Mouse (Mus musculus): ENCODE measurements around the gene Slamf8. TPM values are rescaled to one million over a fixed set of nuclear protein-coding genes. Genes with fewer than 3 reads are reported as not detected.
A peak's percentile ranks its signal among the peaks of the same experiment; 100 is the strongest.

The Slamf8 gene
- polyA plus RNA-seq, 1 experiment from 2014 or later: not detected

GRCm38 (mm10) chr1:172550551-172550951 is 39.8 kb downstream of the Slamf8 start:
- DNase-seq (ENCODE audit: low spot score) (peak; percentile 57), ATAC-seq (ENCODE audit: low FRiP score) (peak; percentile 83)
- Histone ChIP-seq H3K9me3 (ENCODE audit: control insufficient read depth, low read length) (no peaks in the 10 kb centered on the region), H3K4me1 (replicated peaks; ENCODE audit: control insufficient read depth, insufficient read depth, low read length) (peaks cover 23% of the 10 kb centered on the region), H3K4me3 (replicated peaks; ENCODE audit: low read length) (peak overlapping the region; percentile 40), H3K4me2 (replicated peaks) (peak overlapping the region; percentile 62), H3K27ac (peak overlapping the region; percentile 49; the same call in 1 of the 2 replicates), H3K9ac (peak overlapping the region; percentile 63), H3K27me3 (ENCODE audit: control insufficient read depth, insufficient read depth, low read length) (no peaks in the 10 kb centered on the region; the same call in 1 of the 2 replicates), H3K36me3 (replicated peaks; ENCODE audit: control insufficient read depth, insufficient read depth) (no peaks in the 10 kb centered on the region)
- WGBS: 1% methylated on average over 8 of the region's 8 CpGs

DNA sequence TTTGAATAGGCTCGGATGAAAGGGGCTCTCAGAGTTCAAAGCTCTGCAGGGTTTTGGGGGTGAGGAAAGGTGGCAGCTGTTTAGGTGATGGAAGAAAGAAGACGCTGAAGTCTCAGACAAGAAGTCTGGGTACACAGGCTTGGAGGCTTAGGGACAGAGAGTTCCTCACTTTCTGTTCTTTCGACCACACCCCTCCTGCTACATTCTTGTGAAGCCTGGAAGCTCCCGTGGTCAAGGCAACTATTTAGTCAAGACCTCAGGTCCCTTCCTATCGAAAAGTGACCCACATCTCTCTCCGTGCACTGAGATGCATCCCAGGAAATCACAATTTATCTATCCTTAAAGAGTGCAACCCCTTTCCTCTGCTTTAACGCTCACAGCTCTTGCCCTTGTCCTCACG is 40.7 kb downstream of the Slamf8 start:
- H3K4me3 ChIP-seq (replicated peaks; ENCODE audit: low read length): peak overlapping the region; percentile 40
- H3K27ac ChIP-seq: no peak overlapping the region
- H3K9me3 ChIP-seq (ENCODE audit: control insufficient read depth, low read length): no peaks in the 10 kb centered on the region
- H3K36me3 ChIP-seq (replicated peaks; ENCODE audit: control insufficient read depth, insufficient read depth): no peaks in the 10 kb centered on the region
- WGBS: 3% methylated on average over 8 of the region's 8 CpGs
- peaks cover 23% of the 10 kb centered on the region for H3K4me1 ChIP-seq (replicated peaks; ENCODE audit: control insufficient read depth, insufficient read depth, low read length)
- H3K9ac ChIP-seq: peak overlapping the region; percentile 63
- no peak for DNase-seq (ENCODE audit: low spot score)
- H3K27me3 ChIP-seq (ENCODE audit: control insufficient read depth, insufficient read depth, low read length): no peaks in the 10 kb centered on the region; the same call in 1 of the 2 replicates
- peak overlapping the region; percentile 62 for H3K4me2 ChIP-seq (replicated peaks)
- no peak for ATAC-seq (ENCODE audit: low FRiP score)

GRCm38 (mm10) chr1:172549314-172549713 is 41.1 kb downstream of the Slamf8 start:
- peak overlapping the region; percentile 62 for H3K4me2 ChIP-seq (replicated peaks)
- DNase-seq (ENCODE audit: low spot score) (no peak), ATAC-seq (ENCODE audit: low FRiP score) (no peak)
- H3K9me3 ChIP-seq (ENCODE audit: control insufficient read depth, low read length): no peaks in the 10 kb centered on the region
- H3K27me3 ChIP-seq (ENCODE audit: control insufficient read depth, insufficient read depth, low read length): no peaks in the 10 kb centered on the region; the same call in 1 of the 2 replicates
- H3K36me3 ChIP-seq (replicated peaks; ENCODE audit: control insufficient read depth, insufficient read depth): no peaks in the 10 kb centered on the region
- no peak overlapping the region for H3K9ac ChIP-seq
- H3K4me1 ChIP-seq (replicated peaks; ENCODE audit: control insufficient read depth, insufficient read depth, low read length): peaks cover 23% of the 10 kb centered on the region
- 14% methylated on average over 2 of the region's 2 CpGs for WGBS
- H3K27ac ChIP-seq: no peak overlapping the region
- no peak overlapping the region for H3K4me3 ChIP-seq (replicated peaks; ENCODE audit: low read length)

DNA sequence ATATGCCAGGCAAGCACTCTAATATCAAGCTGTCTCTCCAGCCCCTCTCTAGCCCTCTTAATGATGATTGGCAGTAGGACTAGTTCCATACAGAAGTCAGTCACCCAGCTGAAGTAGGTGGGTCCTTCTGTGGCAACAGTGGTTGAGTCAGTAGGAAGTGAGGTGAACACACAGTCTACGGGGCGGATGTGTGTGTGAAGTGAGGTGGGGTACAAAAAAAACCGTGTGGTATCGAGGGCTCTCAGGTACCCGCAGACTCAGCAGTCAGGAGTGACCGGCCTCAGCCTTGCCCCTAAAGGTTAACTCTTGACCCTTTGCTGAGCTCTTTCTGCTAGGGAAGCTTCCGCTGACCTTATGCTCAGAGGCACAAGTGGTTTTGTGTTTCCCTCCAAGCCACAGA is 41.9 kb downstream of the Slamf8 start:
- no peak overlapping the region for H3K4me2 ChIP-seq (replicated peaks)
- no peaks in the 10 kb centered on the region; the same call in 1 of the 2 replicates for H3K27me3 ChIP-seq (ENCODE audit: control insufficient read depth, insufficient read depth, low read length)
- H3K36me3 ChIP-seq (replicated peaks; ENCODE audit: control insufficient read depth, insufficient read depth): no peaks in the 10 kb centered on the region
- H3K27ac ChIP-seq: no peak overlapping the region
- no peak overlapping the region for H3K9ac ChIP-seq
- ATAC-seq (ENCODE audit: low FRiP score): no peak
- no peak for DNase-seq (ENCODE audit: low spot score)
- H3K9me3 ChIP-seq (ENCODE audit: control insufficient read depth, low read length): no peaks in the 10 kb centered on the region
- peaks cover 23% of the 10 kb centered on the region for H3K4me1 ChIP-seq (replicated peaks; ENCODE audit: control insufficient read depth, insufficient read depth, low read length)
- WGBS: 53% methylated on average over 7 of the region's 7 CpGs
- H3K4me3 ChIP-seq (replicated peaks; ENCODE audit: low read length): no peak overlapping the region

- no peak overlapping the region for H3K9ac ChIP-seq
- no peak overlapping the region for H3K27ac ChIP-seq
- no peaks in the 10 kb centered on the region for H3K9me3 ChIP-seq (ENCODE audit: control insufficient read depth, low read length)
- no peaks in the 10 kb centered on the region; the same call in 1 of the 2 replicates for H3K27me3 ChIP-seq (ENCODE audit: control insufficient read depth, insufficient read depth, low read length)
- ATAC-seq (ENCODE audit: low FRiP score) (no peak), DNase-seq (ENCODE audit: low spot score) (no peak)
- 84% methylated on average over 4 of the region's 4 CpGs for WGBS
- H3K4me2 ChIP-seq (replicated peaks): no peak overlapping the region
- no peak overlapping the region for H3K4me3 ChIP-seq (replicated peaks; ENCODE audit: low read length)
- peaks cover 19% of the 10 kb centered on the region for H3K4me1 ChIP-seq (replicated peaks; ENCODE audit: control insufficient read depth, insufficient read depth, low read length)
- no peaks in the 10 kb centered on the region for H3K36me3 ChIP-seq (replicated peaks; ENCODE audit: control insufficient read depth, insufficient read depth)
Measured at GRCm38 (mm10) chr1:172546062-172546461, 44.3 kb downstream of the Slamf8 start.

GRCm38 (mm10) chr1:172540283-172540820 is 50.0 kb downstream of the Slamf8 start:
- Histone ChIP-seq H3K4me2 (replicated peaks) (no peak overlapping the region), H3K4me3 (replicated peaks; ENCODE audit: low read length) (no peak overlapping the region), H3K9me3 (ENCODE audit: control insufficient read depth, low read length) (no peaks in the 10 kb centered on the region), H3K27me3 (ENCODE audit: control insufficient read depth, insufficient read depth, low read length) (no peaks in the 10 kb centered on the region), H3K36me3 (replicated peaks; ENCODE audit: control insufficient read depth, insufficient read depth) (no peaks in the 10 kb centered on the region), H3K4me1 (replicated peaks; ENCODE audit: control insufficient read depth, insufficient read depth, low read length) (peaks cover 10% of the 10 kb centered on the region), H3K9ac (no peak overlapping the region), H3K27ac (peak overlapping the region; percentile 64)
- WGBS: 44% methylated on average over 11 of the region's 11 CpGs
- DNase-seq (ENCODE audit: low spot score) (no peak), ATAC-seq (ENCODE audit: low FRiP score) (no peak)

GRCm38 (mm10) chr1:172539827-172540226 is 50.5 kb downstream of the Slamf8 start:
- no peaks in the 10 kb centered on the region for H3K9me3 ChIP-seq (ENCODE audit: control insufficient read depth, low read length)
- ATAC-seq (ENCODE audit: low FRiP score) (0 out of 2 replicates have a peak, but pooled peaks have one; percentile 19), DNase-seq (ENCODE audit: low spot score) (no peak)
- 57% methylated on average over 6 of the region's 6 CpGs for WGBS
- no peak overlapping the region for H3K27ac ChIP-seq
- no peaks in the 10 kb centered on the region for H3K27me3 ChIP-seq (ENCODE audit: control insufficient read depth, insufficient read depth, low read length)
- no peaks in the 10 kb centered on the region for H3K36me3 ChIP-seq (replicated peaks; ENCODE audit: control insufficient read depth, insufficient read depth)
- H3K4me2 ChIP-seq (replicated peaks): no peak overlapping the region
- peaks cover 10% of the 10 kb centered on the region for H3K4me1 ChIP-seq (replicated peaks; ENCODE audit: control insufficient read depth, insufficient read depth, low read length)
- no peak overlapping the region for H3K9ac ChIP-seq
- no peak overlapping the region for H3K4me3 ChIP-seq (replicated peaks; ENCODE audit: low read length)

DNA sequence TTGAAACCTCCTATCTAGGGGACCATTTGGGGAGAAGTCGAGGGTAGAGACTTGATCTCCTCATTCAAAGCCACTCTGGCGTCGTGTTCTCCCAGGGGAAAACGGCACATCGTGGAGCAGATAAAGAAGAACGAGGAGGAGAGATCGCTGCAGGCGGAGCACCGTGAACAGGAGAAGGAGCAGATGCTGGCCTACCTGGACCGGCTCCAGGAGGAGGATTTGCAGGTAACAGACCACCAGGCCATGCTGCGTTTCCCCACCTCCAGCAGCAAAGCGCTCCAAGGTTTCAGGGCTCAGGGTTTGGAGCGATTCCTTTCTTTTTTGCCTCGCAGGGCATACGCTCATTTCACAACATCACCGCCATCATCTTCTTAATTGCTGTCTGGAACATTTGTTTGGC is 55.3 kb downstream of the Slamf8 start:
- H3K27ac ChIP-seq: no peak overlapping the region
- H3K4me2 ChIP-seq (replicated peaks): no peak overlapping the region
- no peak overlapping the region for H3K4me3 ChIP-seq (replicated peaks; ENCODE audit: low read length)
- H3K27me3 ChIP-seq (ENCODE audit: control insufficient read depth, insufficient read depth, low read length): no peaks in the 10 kb centered on the region
- no peak for ATAC-seq (ENCODE audit: low FRiP score)
- no peaks in the 10 kb centered on the region for H3K9me3 ChIP-seq (ENCODE audit: control insufficient read depth, low read length)
- H3K36me3 ChIP-seq (replicated peaks; ENCODE audit: control insufficient read depth, insufficient read depth): no peaks in the 10 kb centered on the region
- H3K4me1 ChIP-seq (replicated peaks; ENCODE audit: control insufficient read depth, insufficient read depth, low read length): peaks cover 12% of the 10 kb centered on the region; the same call in 1 of the 2 replicates
- no peak for DNase-seq (ENCODE audit: low spot score)
- whole genome bisulfite sequencing: 72% methylated on average over 16 of the region's 16 CpGs
- H3K9ac ChIP-seq: no peak overlapping the region

DNA sequence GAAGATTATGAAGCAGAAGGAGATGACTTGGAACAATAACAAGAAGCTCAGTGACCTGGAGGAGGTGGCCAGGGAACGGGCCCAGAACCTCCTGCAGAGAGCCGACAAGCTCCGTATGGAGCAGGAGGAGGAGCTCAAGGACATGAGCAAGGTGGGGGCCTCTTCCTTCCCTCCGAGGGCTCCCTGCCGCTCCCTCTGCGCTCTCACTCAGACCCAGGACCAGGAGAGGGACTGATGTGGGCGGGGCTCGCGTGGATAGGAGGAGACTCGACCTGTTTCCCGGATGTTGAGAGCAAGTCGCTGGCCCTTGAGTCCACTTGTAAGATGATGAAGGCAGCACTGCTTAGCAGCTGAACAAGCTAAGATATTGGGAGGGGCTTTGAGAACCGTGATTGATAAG is 57.8 kb downstream of the Slamf8 start:
- Histone ChIP-seq H3K4me2 (replicated peaks) (peak overlapping the region; percentile 35), H3K9me3 (ENCODE audit: control insufficient read depth, low read length) (no peaks in the 10 kb centered on the region), H3K9ac (peak overlapping the region; percentile 16; the same call in 1 of the 2 replicates), H3K4me1 (replicated peaks; ENCODE audit: control insufficient read depth, insufficient read depth, low read length) (0 out of 2 replicates have a peak, but pooled peaks cover 6% of the 10 kb centered on the region), H3K36me3 (replicated peaks; ENCODE audit: control insufficient read depth, insufficient read depth) (no peaks in the 10 kb centered on the region), H3K27ac (no peak overlapping the region), H3K4me3 (replicated peaks; ENCODE audit: low read length) (peak overlapping the region; percentile 7; the same call in 1 of the 2 replicates), H3K27me3 (ENCODE audit: control insufficient read depth, insufficient read depth, low read length) (no peaks in the 10 kb centered on the region; the same call in 1 of the 2 replicates)
- DNase-seq (ENCODE audit: low spot score) (no peak), ATAC-seq (ENCODE audit: low FRiP score) (peak; percentile 56; the same call in 1 of the 2 replicates)
- WGBS: 3% methylated on average over 13 of the region's 13 CpGs

Measured in hindbrain, embryonic 14.5 days (tissue).